Mouse (Mus musculus) MEL (cell line): ENCODE results near the gene Kif7. TPM values are rescaled to one million over a fixed set of nuclear protein-coding genes. Genes with fewer than 3 reads are reported as not detected.

Source experiments
- polyA plus RNA-seq, 2 experiments: library from polyadenylated mRNA; stranded (reverse) in 1 of 2; unstranded in 1 of 2; fragments of >175 nt in 1 of 2; fragments of >200 nt in 1 of 2; gene quantifications; 2 replicates each; pipeline versions ENCODE4 v1.2.1 to v1.2.4; 2012; ENCODE audit warnings: low replicate concordance in 2 of 2, low read depth in 1 of 2; ENCODE audit not compliant: insufficient read length in 2 of 2, insufficient read depth in 1 of 2, missing spikeins in 1 of 2
- total RNA-seq: library from RNA; depleted of rRNA; stranded (reverse); fragments of 300-350 nt; gene quantifications from 2 replicates; pipeline ENCODE4 v1.2.3, GENCODE M21; 2012; rRNA removed

The Kif7 gene
- total and polyA plus RNA-seq, 3 experiments: 13.1 to 15.6 TPM; not detected in 1

Other genes with a start within 250 kb of the Kif7 start
- gene Polg, start 249.4 kb downstream of the Kif7 start, total RNA-seq: 66.8 and 82.7 TPM in 2 replicates
- 100 to 1,000 TPM in 1 of 2 experiments, not detected in 1; 129 TPM for gene Polg, start 249.4 kb downstream of the Kif7 start, polyA plus RNA-seq
- not detected in 2 replicates for gene Rhcg, start 98.1 kb downstream of the Kif7 start, total RNA-seq
- not detected for gene Rhcg, start 98.1 kb downstream of the Kif7 start, polyA plus RNA-seq
- gene Ticrr, start 55.5 kb downstream of the Kif7 start, total RNA-seq: 10.6 and 12.9 TPM in 2 replicates
- gene Ticrr, start 55.5 kb downstream of the Kif7 start, polyA plus RNA-seq: 10 to 100 TPM; 23.8 to 55.6 TPM
- 0.10 and 0.19 TPM in 2 replicates for gene Plin1, start 17.2 kb upstream of the Kif7 start, total RNA-seq
- gene Plin1, start 17.2 kb upstream of the Kif7 start, polyA plus RNA-seq: under 1 TPM in 1 of 2 experiments, not detected in 1; 0.08 TPM
- 3.4 and 3.9 TPM in 2 replicates for gene Pex11a, start 27.4 kb upstream of the Kif7 start, total RNA-seq
- 1 to 10 TPM in 1 of 2 experiments, not detected in 1; 8.7 TPM for gene Pex11a, start 27.4 kb upstream of the Kif7 start, polyA plus RNA-seq
- 0.16 and 0.23 TPM in 2 replicates for gene Wdr93, start 27.4 kb upstream of the Kif7 start, total RNA-seq
- gene Wdr93, start 27.4 kb upstream of the Kif7 start, polyA plus RNA-seq: under 1 TPM in 1 of 2 experiments, not detected in 1; 0.40 TPM
- not detected in 2 replicates for gene Mesp1, start 78.1 kb upstream of the Kif7 start, total RNA-seq
- not detected for gene Mesp1, start 78.1 kb upstream of the Kif7 start, polyA plus RNA-seq
- not detected in 2 replicates for gene Mesp2, start 95.0 kb upstream of the Kif7 start, total RNA-seq
- not detected for gene Mesp2, start 95.0 kb upstream of the Kif7 start, polyA plus RNA-seq
- 7.6 and 11.2 TPM in 2 replicates for gene Anpep, start 145.3 kb upstream of the Kif7 start, total RNA-seq
- 10 to 100 TPM; 40.2 to 77.2 TPM for gene Anpep, start 145.3 kb upstream of the Kif7 start, polyA plus RNA-seq
- gene Ap3s2, start 204.9 kb upstream of the Kif7 start, total RNA-seq: 8.3 and 8.6 TPM in 2 replicates
- gene Ap3s2, start 204.9 kb upstream of the Kif7 start, polyA plus RNA-seq: 10 to 100 TPM; 18.2 to 91.2 TPM
- not detected in 2 replicates for gene Arpin, start 219.6 kb upstream of the Kif7 start, total RNA-seq
- not detected for gene Arpin, start 219.6 kb upstream of the Kif7 start, polyA plus RNA-seq